Mouse (Mus musculus) testis, postnatal 14 days (tissue): ENCODE data around the gene Scand1.

ENCODE experiments used
- DNase-seq: peaks from one replicate; pipeline ENCODE4 v3.0.0; 2021; ENCODE audit warnings: low spot score

Scand1 gene

DNA sequence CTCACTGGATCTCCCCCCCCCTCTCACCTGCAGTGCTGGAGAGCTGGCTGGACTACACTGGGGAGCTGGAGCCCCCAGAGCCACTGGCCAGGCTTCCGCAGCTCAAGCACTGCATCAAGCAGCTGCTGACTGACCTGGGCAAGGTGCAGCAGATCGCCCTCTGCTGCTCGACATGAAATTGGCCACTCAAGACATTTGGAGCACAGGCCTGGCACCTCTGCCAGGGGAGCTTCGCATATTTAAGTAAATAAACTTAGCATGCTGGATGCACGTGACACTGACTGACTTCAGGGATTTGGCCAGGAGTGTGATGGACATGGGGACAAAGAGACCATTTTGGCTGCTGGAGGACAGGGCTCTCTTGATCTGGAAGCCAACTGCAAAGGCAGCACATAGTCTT is 5.2 kb downstream of the Scand1 start:
- DNase-seq = no peak

DNA sequence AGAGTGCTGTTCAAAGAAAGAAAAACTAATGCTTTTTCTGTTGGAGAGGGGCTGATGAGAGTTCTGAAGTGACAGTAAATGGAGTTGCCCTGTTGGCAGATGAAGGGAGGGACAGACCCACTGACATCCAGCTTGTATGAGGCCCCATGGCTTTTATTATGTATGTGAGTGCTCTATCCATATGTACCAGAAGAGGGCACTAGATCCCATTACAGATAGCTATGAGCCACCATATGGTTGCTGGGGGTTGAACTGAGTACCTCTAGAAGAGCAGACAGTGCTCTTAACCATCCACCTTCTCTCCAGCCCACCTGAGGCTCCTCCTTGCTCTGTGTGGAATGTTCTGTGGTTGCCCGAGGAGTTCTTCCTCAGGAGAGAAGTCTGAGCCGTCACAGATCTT is 6.7 kb downstream of the Scand1 start:
- DNase-seq = no peak

DNA sequence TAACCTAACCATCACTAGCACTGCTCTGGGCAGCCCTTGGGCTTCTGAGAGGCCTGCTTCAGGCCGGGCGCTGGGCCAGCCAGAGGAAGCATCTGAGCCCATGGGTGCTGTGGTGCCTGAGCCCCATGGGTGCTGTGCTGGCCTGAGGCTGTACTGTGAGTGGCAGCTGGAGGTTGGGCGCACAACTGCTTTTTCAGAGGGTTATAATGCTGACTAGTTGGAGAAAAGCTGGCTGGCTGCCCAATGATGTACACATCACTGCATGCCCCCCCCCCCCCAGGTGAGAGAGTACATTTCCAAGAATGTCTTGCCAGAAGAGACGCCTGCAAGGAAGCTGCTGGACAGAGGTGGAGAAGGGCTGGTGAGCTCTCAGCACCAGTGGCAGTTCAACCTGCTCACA is 8.2 kb downstream of the Scand1 start:
- DNase-seq = no peak

DNA sequence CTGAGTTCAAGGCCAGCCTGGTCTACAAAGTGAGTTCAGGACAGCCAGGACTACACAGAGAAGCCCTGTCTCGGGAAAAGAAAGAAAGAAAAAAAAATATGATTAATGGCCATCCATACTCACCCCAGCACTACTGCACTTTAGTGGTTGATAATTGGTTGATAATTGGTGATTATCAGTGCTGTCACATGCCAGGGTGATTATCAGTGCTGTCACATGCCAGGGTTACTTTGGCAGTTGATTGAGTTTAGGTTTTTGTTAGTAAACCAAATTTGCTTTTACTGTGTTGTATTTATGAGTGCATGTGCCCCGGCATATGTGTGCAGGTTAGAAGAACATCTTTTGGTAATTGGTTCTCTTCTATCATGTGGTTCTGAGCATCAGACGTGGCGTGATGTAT is 10.4 kb downstream of the Scand1 start:
- no peak for DNase-seq

DNA sequence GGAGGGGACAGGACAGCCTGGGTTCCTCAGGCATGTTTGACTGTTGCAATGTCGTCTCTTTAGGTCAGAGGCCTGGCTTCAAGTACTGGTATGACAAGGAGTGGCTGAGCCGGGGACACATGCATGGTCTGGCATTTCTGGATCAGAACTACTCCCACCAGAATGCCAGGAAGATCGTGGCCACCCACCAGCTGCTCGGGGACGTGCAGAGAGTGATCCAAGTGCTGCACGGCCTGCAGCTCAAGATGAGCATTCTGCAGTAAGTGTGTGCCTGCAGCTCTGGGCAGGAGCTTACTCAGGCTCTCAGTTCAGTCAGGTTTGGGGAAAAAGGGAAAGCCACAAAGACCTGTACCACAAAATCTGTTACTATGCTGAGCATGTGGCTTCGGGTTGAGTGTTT is 14.0 kb downstream of the Scand1 start:
- no peak for DNase-seq

DNA sequence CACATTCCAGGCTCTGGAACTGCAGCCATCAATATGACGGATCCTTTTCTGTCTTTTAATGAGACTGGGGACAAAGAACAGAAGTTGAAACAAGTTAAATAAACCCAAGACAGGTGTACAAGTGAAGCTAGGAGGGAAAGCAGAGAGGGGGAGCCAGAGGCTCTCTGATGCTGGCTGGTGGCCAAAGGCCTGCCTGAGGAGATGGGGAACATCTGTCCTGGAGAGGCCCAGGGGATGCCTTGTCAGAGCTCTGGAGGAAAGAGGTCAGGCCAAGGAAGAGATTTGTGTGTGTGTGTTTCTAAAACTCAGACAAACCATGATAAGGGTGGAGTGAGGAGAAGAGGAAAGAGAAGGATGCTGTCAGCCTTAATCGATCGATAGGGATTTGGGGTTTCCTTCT is 14.9 kb downstream of the Scand1 start:
- DNase-seq = no peak

DNA sequence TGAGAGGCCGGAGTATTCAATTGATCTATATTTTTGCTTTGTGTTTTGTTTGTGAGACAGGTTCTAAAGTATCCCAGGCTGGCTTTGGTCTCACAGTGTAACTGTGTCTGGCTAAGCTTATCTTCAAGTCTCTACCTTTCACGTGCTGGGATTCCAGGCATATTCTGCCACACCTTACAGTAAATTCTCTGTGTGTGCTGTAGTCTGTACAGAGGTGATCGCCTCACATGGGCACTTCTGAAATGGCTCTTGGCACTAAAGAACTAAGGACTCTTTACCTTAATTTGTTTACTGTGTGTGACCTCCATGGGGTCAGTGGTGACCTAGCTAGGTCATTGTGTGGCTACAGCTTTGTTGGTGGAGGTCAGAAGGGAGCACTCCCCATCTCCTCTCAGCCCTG is 16.3 kb downstream of the Scand1 start:
- DNase-seq = no peak

DNA sequence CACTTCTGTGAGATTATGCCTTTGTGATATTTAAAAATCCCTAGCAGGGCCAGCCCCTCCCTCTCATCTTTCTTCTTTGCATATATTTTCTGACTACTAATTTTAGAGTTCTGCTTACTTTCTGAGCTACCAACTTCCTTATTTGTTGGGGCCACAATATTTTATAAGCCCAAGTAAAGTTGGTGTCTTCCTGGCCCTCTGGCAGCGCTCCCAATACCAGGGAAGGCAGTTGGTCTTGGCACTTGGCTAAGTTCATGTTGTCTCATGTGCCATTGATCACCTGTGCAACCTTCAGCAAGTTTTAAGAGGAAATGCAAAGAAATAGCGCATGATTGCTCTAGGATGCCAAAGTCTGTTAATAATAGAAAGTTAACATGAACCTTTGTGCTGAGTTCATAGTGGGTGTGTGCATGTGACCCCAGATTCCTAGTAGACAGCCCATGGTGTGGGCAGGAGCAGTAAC is 16.9 kb downstream of the Scand1 start:
- DNase-seq = no peak

DNA sequence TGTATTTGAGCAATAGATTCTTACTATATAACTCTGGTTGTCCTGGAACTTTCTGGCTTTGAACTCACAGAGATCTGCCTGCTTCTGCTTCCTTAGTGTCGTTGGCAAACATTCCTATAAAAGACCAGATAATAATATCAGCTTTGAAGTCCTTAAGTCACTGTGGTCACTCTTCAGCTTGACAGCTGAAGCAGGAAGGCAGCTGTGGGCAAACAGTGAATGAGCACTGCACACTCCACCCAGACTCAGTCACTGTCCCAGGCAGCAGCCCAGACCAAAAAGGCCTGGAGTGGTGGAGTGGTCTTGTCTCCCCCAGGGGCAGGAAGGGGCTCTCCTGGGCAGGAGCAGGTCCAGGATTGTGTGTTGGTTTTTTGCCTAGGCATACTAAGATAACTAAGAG is 20.5 kb downstream of the Scand1 start:
- no peak for DNase-seq

DNA sequence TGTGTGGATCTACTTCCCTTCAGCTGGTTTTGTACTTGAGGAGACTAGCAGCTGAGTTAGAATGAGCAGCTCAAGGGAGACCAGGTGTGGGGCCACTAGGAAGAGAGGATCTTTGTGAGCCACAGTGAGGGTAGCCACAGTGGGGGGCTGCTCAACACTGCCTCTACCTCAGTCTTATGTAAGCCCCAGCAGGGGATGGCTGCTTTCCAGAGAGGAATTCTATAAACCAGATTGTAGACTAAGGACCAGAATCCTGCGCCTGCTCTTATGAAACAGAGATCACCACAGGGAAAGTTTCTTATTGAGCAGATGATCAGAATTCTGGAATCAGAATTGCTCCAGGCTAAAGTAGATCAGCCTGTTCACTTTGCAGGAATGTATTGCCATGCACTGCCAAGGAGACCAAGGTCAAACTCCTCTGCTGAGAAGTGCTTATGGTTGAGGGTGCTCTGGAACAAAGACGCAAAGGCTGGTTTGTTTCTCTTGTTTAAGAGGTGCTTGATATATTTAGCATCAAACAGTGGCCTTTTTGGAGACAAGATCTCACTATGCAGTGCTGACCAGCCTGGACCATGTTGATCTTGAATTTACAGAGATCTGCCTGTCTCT is 22.8 kb downstream of the Scand1 start:
- DNase-seq = no peak

DNA sequence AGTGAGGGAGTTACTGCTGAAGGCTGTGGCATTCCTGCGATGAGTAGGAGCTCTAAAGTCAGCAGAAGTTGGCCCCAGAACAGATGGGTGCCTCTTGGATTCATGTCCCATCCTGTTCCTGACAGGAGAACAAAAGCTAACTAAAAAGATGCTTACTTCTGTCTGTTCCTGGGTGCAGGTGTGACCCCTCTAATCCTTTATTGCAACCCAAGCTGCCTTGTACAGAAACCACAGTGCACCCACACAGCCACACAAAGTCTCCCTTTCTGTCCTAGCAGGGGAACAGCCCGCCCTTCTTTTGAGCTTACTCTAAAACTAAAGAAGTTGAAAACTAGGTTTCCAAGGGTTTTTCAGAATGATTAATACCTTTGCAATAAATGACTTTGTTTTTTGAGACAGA is 24.3 kb downstream of the Scand1 start:
- DNase-seq = no peak

DNA sequence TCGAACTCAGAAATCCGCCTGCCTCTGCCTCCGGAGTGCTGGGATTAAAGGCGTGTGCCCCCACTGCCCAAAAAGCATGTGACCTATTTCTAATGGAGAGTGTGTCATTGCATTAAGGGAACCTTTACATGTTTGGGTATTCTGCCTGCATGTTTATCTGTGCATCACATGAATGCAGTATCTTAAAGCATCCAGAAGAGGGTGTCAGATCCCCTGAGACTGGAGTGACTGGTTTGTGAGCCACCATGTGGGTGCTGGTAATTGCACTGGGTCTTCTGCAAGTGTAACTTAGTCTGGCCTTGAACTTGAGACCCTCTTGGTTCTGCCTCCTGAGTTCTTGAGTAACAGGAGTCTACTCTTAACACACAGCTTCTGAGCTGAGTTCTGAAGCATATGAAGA is 25.8 kb downstream of the Scand1 start:
- no peak for DNase-seq

DNA sequence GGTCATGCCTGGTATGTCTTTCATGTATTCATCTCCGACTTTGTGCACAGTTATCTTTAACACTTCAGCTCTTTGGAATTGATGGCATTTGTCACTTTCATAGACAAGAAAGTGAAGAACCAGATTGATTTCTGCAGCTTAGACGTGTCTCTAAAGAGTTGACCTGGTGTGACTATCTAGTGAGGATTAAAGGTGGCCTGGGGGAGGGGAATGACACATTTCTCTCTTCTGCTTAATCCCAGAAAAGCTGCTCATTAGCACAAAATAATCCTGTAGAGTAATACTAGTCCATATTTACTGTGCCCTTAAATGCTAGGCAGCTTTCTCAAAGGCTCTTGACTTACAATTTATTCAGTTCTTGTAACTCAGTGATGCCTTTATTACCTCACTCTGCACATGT is 27.3 kb downstream of the Scand1 start:
- DNase-seq = no peak

DNA sequence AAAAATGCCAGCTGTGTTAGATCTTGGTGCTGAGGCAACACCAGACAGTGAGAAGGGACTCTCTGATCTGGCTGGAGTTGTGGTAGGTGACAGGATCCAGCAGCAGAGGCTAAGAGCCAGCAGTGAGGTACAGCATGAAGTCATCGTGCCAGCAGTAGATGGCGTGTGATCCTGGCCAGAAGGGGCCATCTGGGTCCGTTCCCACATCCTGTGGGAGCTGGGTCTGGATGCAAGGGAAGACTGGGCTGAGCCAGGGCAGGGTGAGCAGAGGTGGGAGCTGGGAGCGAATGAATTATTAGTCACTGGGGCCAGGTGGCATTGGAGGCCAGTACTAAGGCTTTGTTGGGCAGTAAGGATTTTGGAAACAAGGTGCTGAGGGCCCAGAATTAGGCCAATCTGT is 31.3 kb downstream of the Scand1 start:
- no peak for DNase-seq

DNA sequence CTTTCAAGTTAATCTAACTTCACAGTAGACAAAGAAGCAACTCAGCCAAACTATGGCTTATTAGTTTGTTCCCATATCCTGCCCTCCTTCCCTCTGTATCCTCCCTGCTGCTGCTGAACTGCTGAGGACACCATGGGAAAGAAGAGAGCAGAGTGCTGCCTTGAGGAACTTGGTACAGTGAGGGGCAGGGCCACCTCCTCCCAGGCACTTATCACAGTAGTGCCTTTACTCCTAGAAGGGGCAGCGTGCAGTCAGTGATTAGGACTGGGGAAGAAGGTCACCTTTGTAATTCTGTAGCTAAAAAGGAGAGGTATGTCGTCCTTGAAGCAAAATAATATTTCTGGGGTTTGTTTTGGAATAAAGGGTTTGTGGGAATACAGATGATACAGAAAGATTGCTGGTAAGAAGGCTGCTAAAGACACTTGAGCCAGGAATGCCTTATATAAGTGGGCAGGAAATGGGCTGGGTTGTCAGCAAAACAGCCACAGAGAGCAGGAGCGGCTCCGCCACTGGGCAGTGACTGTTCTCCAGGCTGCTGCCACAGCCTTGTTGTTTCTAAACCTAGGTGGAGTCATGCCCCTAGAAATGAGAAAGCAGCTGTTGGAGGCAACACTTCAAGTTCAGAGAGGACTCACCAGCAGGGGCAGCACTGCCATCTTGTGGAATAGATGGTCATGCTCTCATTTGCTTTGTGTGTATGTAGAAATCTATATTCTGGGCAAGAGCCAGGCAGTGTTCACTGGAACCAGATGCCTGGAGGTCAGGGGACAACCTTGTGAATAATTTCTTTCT is 34.1 kb downstream of the Scand1 start:
- DNase-seq = peak; percentile 65

DNA sequence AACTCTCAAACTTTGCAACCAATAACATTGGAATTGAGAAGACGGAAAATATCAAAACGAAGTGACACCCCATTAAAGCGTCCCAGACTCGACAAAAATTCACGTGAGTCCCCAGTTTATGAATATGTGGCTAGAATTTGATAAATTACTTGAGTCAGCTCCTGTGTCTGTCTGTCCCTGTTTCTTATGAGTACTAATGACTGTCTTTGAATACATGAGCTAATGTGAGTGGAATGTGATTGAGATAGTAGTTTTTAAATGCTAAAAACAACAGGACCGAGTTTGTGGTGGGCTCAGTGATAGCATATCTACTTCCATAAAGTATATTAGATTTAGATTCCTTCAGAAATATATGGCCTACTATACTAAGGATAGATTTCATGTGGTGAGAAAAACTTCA is 40.0 kb downstream of the Scand1 start:
- DNase-seq = no peak

DNA sequence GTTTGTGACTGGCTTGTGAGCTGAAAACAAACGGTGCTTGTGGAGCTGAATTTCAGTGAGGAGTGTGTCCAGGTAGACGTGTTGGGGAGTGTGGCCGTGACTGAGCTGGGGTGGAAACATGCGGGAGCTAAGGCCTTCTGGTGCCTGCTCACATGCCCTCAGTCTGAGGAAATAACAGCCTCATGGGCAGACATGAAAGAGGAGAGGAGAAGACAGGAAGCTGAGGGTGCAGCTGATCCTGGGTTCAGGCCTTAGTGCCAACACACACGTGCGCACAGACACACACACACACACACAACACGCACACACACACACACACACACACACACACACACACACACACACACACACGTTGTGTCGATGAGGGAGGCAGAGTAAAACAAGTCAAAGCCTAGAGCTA is 44.9 kb downstream of the Scand1 start:
- no peak for DNase-seq

DNA sequence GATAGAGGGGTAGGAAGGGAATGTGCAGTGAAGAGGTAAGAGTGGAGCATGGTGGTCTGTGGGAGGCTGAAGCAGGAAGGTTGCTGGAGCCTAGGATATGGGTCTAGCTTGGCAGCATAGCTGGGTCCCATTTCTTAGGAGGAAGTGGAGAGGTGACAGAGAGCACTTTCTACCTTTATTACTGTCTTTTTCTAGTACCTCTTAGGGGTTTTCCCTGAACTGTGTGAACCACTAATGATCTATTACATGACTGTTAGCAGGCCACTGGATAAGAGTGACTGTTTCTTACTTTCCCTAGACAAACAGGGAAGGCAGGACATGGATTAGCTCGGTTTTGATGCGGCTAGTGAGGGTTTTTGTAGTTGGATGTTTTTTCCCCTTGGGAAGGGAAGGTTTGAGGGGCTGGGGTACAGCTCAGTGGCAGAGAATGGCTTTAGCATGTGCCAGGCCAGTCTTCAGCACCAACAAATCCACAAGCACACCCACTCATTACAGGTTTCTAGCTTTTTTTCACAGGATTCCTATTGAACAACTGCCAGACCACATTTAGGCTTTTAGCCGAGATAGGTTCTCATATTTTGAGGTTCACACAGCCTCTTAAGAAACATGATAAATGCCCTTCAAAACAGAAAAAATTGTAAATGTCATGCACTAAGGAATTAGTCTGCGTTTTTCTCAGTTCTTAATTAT is 49.2 kb downstream of the Scand1 start:
- DNase-seq = no peak
